Mouse (Mus musculus) CH12.LX (cell line): Measurements from ENCODE around the gene Cpsf6. TPM values are rescaled to one million over a fixed set of nuclear protein-coding genes. Genes with fewer than 3 reads are reported as not detected.

Experiments
- DNase-seq: peaks from one replicate; pipeline ENCODE4 v3.0.0-alpha.2; 2013; ENCODE audit errors: extremely low read depth
- H3K27ac ChIP-seq: 2 replicates; pipeline ENCODE4 v1.5.1; 2012; ENCODE audit warnings: low read depth, mild to moderate bottlenecking, control low read depth, moderate library complexity; ENCODE audit not compliant: insufficient read depth
- H3K27me3 ChIP-seq: replicated peaks from 2 replicates; pipeline ENCODE3; 2012; ENCODE audit warnings: inconsistent platforms
- H3K36me3 ChIP-seq, 2 experiments: replicated peaks in 1 of 2; 2 replicates each; pipeline versions ENCODE3 to v1.6.1; 2012; ENCODE audit warnings: inconsistent platforms in 1 of 2, low read length in 1 of 2, mild to moderate bottlenecking in 1 of 2, mixed read lengths in 1 of 2, moderate library complexity in 1 of 2; ENCODE audit not compliant: control insufficient read depth in 1 of 2, insufficient read depth in 1 of 2
- H3K4me1 ChIP-seq, 2 experiments: 2 replicates each; pipeline ENCODE4 v1.6.1; 2012; ENCODE audit warnings: inconsistent platforms in 1 of 2, moderate library complexity in 1 of 2; ENCODE audit not compliant: insufficient read depth in 2 of 2, control insufficient read depth in 1 of 2
- H3K4me2 ChIP-seq: 2 replicates; pipeline ENCODE4 v1.6.1; 2012; ENCODE audit warnings: low read depth, mild to moderate bottlenecking, control low read depth; ENCODE audit not compliant: poor library complexity, insufficient read depth, severe bottlenecking
- H3K4me3 ChIP-seq, 3 experiments: fragments of 150-350 bp in 1 of 3; sonication (generic) in 1 of 3; replicated peaks in 1 of 3; 2 replicates each; pipeline versions ENCODE3 to v1.5.1; 2011 to 2012; ENCODE audit warnings: low read depth in 2 of 3, low read length in 2 of 3, mild to moderate bottlenecking in 2 of 3, moderate library complexity in 2 of 3, control low read depth in 1 of 3, improper control_type of control experiment in 1 of 3, inconsistent platforms in 1 of 3, mixed read lengths in 1 of 3; ENCODE audit not compliant: poor library complexity in 1 of 3
- H3K79me2 ChIP-seq: replicated peaks from 2 replicates; pipeline ENCODE4 v1.6.1; 2012; ENCODE audit warnings: mild to moderate bottlenecking, moderate library complexity; ENCODE audit not compliant: control insufficient read depth, poor library complexity, insufficient read depth, severe bottlenecking; ENCODE audit errors: extremely low read depth
- H3K9ac ChIP-seq: 2 replicates; pipeline ENCODE4 v1.6.1; 2012; ENCODE audit warnings: low read depth, mild to moderate bottlenecking, control low read depth, moderate library complexity; ENCODE audit not compliant: insufficient read depth
- H3K9me3 ChIP-seq: replicated peaks from 2 replicates; pipeline ENCODE3; 2012; ENCODE audit warnings: low read length, inconsistent platforms, mixed read lengths
- CHD2 ChIP-seq: IDR thresholded peaks from 2 replicates; pipeline ENCODE4 v1.6.1; 2011; ENCODE audit warnings: low read length, improper control_type of control experiment
- EP300 ChIP-seq: IDR thresholded peaks from 2 replicates; pipeline ENCODE4 v1.6.1; 2011; ENCODE audit warnings: low read length, improper control_type of control experiment
- GABPA ChIP-seq: IDR thresholded peaks from 2 replicates; pipeline ENCODE4 v1.6.1; 2012; ENCODE audit warnings: low read depth, low read length, improper control_type of control experiment, inconsistent platforms; ENCODE audit not compliant: insufficient replicate concordance
- HCFC1 ChIP-seq: IDR thresholded peaks from 2 replicates; pipeline ENCODE4 v1.6.1; 2012; ENCODE audit warnings: low read depth, mild to moderate bottlenecking, inconsistent platforms, low read length, improper control_type of control experiment
- JUN ChIP-seq: IDR thresholded peaks from 2 replicates; pipeline ENCODE4 v1.6.1; 2011; ENCODE audit warnings: low read depth, mild to moderate bottlenecking, low read length, improper control_type of control experiment, moderate library complexity; ENCODE audit not compliant: insufficient read depth
- JUND ChIP-seq: conservative IDR thresholded peaks from 2 replicates; pipeline ENCODE4 v1.6.1; 2011; ENCODE audit warnings: low read depth, low read length, improper control_type of control experiment
- KAT2A ChIP-seq: IDR thresholded peaks from 2 replicates; pipeline ENCODE4 v1.6.1; 2012; ENCODE audit warnings: low read length, improper control_type of control experiment, inconsistent platforms; ENCODE audit not compliant: insufficient replicate concordance
- MAFK ChIP-seq: IDR thresholded peaks from 2 replicates; pipeline ENCODE4 v1.6.1; 2011; ENCODE audit warnings: low read length, improper control_type of control experiment; ENCODE audit not compliant: insufficient replicate concordance
- MEF2A ChIP-seq: IDR thresholded peaks from 2 replicates; pipeline ENCODE4 v1.6.1; 2014; ENCODE audit warnings: low read depth, mild to moderate bottlenecking, inconsistent platforms, low read length, improper control_type of control experiment, borderline replicate concordance
- MYC ChIP-seq: IDR thresholded peaks from 2 replicates; pipeline ENCODE4 v1.6.1; 2011; ENCODE audit warnings: low read depth, mild to moderate bottlenecking, improper control_type of control experiment, low read length
- NELFE ChIP-seq: IDR thresholded peaks from 2 replicates; pipeline ENCODE4 v1.6.1; 2011; ENCODE audit warnings: low read depth, low read length, improper control_type of control experiment
- POLR2A ChIP-seq: IDR thresholded peaks from 2 replicates; pipeline ENCODE4 v1.6.1; 2011; ENCODE audit warnings: low read depth, mild to moderate bottlenecking, improper control_type of control experiment, low read length
- RCOR1 ChIP-seq: conservative IDR thresholded peaks from 2 replicates; pipeline ENCODE4 v1.6.1; 2012; ENCODE audit warnings: low read depth, mild to moderate bottlenecking, inconsistent platforms, low read length, improper control_type of control experiment
- USF1 ChIP-seq: IDR thresholded peaks from 2 replicates; pipeline ENCODE4 v1.6.1; 2014; ENCODE audit warnings: low read depth, mild to moderate bottlenecking, inconsistent platforms, low read length, improper control_type of control experiment
- USF2 ChIP-seq: conservative IDR thresholded peaks from 2 replicates; pipeline ENCODE4 v1.6.1; 2011; ENCODE audit warnings: low read depth, low read length, improper control_type of control experiment
- ZC3H11A ChIP-seq: IDR thresholded peaks from 2 replicates; pipeline ENCODE4 v1.6.1; 2012; ENCODE audit warnings: low read depth, mild to moderate bottlenecking, inconsistent platforms, low read length, improper control_type of control experiment
- dilution Hi-C: fragments of 300-500 bp; cut with MboI; formaldehyde crosslinking; loops from 2 replicates; pipeline ENCODE4 v1.14.3; 2020; ENCODE audit warnings: low sequenced_read_pairs; ENCODE audit not compliant: extremely low pct_unique_long_range_greater_than_20kb, extremely low pct_ligation_motif_present
- in situ Hi-C: fragments of 300-500 bp; cut with MboI; formaldehyde crosslinking; loops from 3 replicates; pipeline ENCODE4 v1.14.3; 2019; ENCODE audit warnings: low sequenced_read_pairs, low pct_ligation_motif_present, low pct_unique_long_range_greater_than_20kb, mixed read lengths
- polyA plus RNA-seq: library from polyadenylated mRNA; unstranded; fragments of >175 nt; gene quantifications from 2 replicates; pipeline ENCODE4 v1.2.1, GENCODE M21; 2012; ENCODE audit warnings: low read depth; ENCODE audit not compliant: insufficient read length
- total RNA-seq, 2 experiments: library from RNA; depleted of rRNA; stranded (reverse); fragments of 300-350 nt in 1 of 2; fragments of >200 nt in 1 of 2; gene quantifications; 2 replicates each; pipeline ENCODE4 v1.2.3; 2012 to 2014

The Cpsf6 gene
- total and polyA plus RNA-seq, 3 experiments: 87.6 to 114 (median 99.5) TPM

DNA sequence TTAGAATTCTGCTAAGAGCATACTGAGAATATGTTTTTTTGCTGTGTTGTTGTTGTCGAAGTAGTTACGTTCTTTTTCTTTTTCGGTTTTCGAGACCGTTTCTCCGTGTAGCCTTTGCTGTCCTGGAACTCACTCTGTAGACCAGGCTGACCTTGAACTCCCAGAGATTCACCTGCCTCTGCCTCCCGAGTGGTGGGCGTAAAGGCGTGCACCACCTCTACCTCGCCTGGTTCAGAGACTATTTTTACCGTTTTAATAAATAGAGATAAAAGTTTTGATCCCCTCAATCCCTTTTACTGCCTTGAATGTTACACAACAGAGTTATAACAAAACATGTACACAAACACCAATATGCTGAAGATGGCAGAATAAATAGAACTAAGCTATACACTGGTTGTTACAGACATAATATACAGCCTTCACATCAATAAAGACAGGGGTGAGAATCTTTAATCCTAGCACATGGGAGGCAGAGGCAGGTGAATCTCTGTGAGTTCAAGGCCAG, 14.1 kb upstream of the Cpsf6 start:
- peak overlapping the region; percentile 60 for H3K9ac ChIP-seq
- peak overlapping the region; percentile 61 for H3K4me2 ChIP-seq
- no peaks in the 10 kb centered on the region for H3K9me3 ChIP-seq
- in situ Hi-C loops: no loop called here
- H3K27ac ChIP-seq: no peak overlapping the region
- H3K27me3 ChIP-seq: no peaks in the 10 kb centered on the region
- no peak for DNase-seq
- dilution Hi-C loops: no loop called here
- H3K36me3 ChIP-seq: no peaks in the 10 kb centered on the region
- H3K4me1 ChIP-seq: peaks cover 3 to 10% of the 10 kb centered on the region in 2 experiments
- H3K4me3 ChIP-seq: peak overlapping the region in 1 of 3 experiments; percentile 57
- 0 out of 2 replicates have a peak, but pooled peaks have one; percentile 26 for TF ChIP-seq CHD2
- TF ChIP-seq HCFC1: no peak
- TF ChIP-seq MAFK: no peak
- no peak for TF ChIP-seq RCOR1
- no peak for TF ChIP-seq ZC3H11A
- no peak for TF ChIP-seq KAT2A
- TF ChIP-seq MYC: no peak
- no peaks in the 10 kb centered on the region for H3K79me2 ChIP-seq

DNA sequence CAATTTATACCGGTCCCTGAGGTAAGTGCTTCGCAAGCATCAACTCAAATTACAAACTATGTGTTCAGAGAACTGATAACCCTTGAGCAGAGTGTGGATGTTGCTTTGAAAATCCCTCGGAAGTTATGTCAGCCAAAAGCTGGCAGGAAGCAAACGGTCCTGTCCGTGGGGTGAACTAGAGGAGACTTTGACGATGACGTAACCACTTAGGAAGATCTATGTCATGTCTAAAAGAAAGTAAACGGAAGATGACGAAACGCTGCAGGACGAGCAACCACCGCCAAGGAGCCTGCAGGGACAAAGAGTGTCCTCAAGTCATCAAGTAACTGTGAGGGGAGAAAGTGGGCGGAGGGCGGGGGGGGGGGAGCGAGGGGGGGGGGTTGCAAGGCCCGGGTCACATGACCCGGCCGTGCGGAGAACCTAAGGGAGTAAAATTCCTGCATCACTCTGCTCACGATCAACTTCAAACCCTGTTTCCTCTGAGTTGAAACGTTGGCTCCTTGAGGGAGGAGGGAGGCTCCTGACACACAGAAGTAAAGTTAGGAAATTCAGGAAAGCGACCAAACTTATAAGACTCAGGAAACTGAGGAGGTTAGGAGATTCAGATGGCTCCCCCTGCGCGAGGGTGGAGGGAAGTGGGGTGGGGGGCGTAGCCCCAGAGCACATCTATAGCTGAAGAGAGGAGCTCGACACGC, 13.5 kb upstream of the Cpsf6 start:
- H3K79me2 ChIP-seq: no peaks in the 10 kb centered on the region
- no peaks in the 10 kb centered on the region for H3K36me3 ChIP-seq
- no peaks in the 10 kb centered on the region for H3K9me3 ChIP-seq
- DNase-seq: no peak
- in situ Hi-C loops: no loop called here
- peak overlapping the region in 2 of 3 experiments; percentile 51 to 57 for H3K4me3 ChIP-seq
- H3K27me3 ChIP-seq: no peaks in the 10 kb centered on the region
- no peak overlapping the region for H3K27ac ChIP-seq
- dilution Hi-C loops: no loop called here
- TF ChIP-seq USF2: no peak; the same call in 1 of the 2 replicates
- TF ChIP-seq MEF2A: no peak
- TF ChIP-seq USF1: peak; percentile 53
- TF ChIP-seq POLR2A: 0 out of 2 replicates have a peak, but pooled peaks have one; percentile 18
- 0 out of 2 replicates have a peak, but pooled peaks have one; percentile 10 for TF ChIP-seq EP300
- TF ChIP-seq NELFE: 0 out of 2 replicates have a peak, but pooled peaks have one; percentile 32
- peak; percentile 23; the same call in 1 of the 2 replicates for TF ChIP-seq JUN
- TF ChIP-seq KAT2A: no peak
- 0 out of 2 replicates have a peak, but pooled peaks have one; percentile 27 for TF ChIP-seq GABPA
- peak; percentile 52; the same call in 1 of the 2 replicates for TF ChIP-seq JUND
- peak overlapping the region; percentile 61 for H3K4me2 ChIP-seq
- peak overlapping the region; percentile 60 for H3K9ac ChIP-seq
- peaks cover 3 to 10% of the 10 kb centered on the region in 2 experiments for H3K4me1 ChIP-seq
